Mouse (Mus musculus) adrenal gland, postnatal 14 days (tissue): ENCODE results near the gene Hsdl1. TPM values are rescaled to one million over a fixed set of nuclear protein-coding genes. Genes with fewer than 3 reads are reported as not detected.
A peak's percentile ranks its signal among the peaks of the same experiment; 100 is the strongest.

Experiments used
- DNase-seq: peaks from one replicate; pipeline ENCODE4 v3.0.0; 2021; ENCODE audit warnings: mixed read lengths
- long read RNA-seq, 2 experiments: library from polyadenylated mRNA; stranded (forward); transcript quantifications; one replicate each; pipeline ENCODE4 v2.0.0; 2021
- total RNA-seq: library from RNA; stranded (reverse); gene quantifications from 2 replicates; pipeline ENCODE4 v1.2.3, GENCODE M21; 2021

The Hsdl1 gene
- 25.6 and 30.1 TPM in 2 replicates for total RNA-seq
- long read RNA-seq, experiment 1, transcript Hsdl1-201 (5 exons, 3,141 nt), result major isoform, 96 of 141 reads
- long read RNA-seq, experiment 1, partial matches to known transcripts, result 11 of 141 reads
- long read RNA-seq, experiment 1, other reads (novel, unspliced or antisense), result 34 of 141 reads
- long read RNA-seq, experiment 2, transcript Hsdl1-201 (5 exons, 3,141 nt), result major isoform, 55 of 69 reads
- long read RNA-seq, experiment 2, partial matches to known transcripts, result 1 of 69 reads
- long read RNA-seq, experiment 2, other reads (novel, unspliced or antisense), result 13 of 69 reads

DNA sequence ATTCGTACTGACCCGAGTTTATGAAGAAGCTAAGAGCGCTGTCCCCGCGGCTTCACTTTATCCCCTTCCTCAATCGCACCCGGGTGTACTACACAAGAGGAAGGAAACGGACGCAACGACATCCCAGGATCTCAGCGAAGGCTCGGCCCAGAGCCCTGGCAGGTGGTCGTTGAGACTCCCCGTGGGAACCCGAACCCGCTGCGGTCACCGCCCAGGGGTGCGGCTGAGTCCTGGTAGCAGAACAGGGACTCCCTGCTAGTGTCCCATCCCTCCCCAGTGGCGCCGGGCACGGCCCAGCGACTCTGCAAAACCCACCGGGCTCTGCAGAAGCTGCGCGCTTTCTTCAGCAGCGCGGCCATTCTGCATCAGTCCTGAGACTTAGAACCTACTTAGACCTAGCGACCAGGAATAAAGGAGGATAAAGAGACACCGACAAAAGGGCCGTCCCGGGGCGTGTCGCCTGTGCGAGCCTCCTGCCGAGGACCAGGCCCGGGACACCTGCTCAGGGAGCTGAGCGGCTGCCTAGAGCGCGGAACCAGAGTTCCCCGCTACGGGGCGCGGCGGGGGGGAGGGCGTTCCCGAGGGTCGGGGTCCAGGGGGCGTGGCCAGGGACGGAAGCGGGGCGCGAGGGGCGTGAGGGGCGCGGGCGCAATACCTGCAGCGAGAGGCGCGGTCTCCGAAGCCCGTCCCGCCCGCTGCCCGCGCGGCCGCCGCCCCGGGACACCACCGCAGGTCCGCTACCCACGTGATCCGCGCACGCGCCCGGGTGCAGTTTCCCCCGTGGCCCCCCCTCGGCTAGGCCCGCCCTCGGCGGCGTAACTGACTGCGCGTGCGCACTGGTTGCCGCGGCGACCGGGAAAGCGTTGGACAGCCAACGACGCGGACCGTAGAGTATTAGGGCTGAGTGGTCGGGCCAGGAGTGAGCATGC, at the start of gene Hsdl1, which contains the start of gene Dnaaf1:
Gene Hsdl1 (minus strand): TSS at position 747 of the 929 bp plus-strand sequence.
Gene Dnaaf1 (plus strand): TSS at position 799 of the 929 bp plus-strand sequence.
- peak; percentile 99 for DNase-seq

DNA sequence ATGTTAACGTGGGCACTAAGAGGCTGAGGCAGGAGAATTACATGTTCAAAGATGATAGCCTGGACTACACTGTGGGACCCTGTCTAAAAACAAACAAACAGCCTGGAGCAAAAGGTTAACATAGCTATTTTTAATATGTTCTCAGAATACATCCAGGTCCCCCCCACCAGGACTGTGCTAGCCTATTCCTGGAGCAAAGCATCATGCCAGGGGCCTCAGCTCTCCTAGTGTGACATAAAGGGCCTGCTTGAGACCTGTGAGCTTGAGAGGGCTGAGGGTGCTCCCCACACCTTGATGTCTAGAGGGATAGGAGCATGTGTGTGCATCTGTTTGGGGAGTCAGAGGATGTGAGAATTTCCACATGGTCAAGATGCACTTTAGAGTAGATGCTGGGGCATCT, 48.8 kb upstream of the Hsdl1 start:
- no peak for DNase-seq

DNA sequence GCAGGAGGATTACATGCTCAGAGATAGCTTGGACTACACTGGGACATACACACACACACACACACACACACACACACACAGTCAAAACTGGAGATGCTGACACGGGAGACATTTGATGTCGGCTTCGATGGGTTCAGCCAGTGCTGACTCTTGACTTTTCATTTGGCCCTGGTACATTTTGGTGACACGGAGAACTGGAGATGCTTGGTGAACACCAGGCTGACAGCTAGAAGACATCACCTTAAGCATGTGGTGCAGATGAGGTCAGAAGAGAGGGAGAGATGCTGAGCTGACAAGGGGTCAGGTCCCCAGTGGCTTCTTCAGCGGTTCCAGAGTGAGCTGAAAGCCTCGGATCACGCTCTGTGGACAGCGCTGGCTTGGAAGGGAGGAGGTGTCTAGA, 48.1 kb upstream of the Hsdl1 start:
- no peak for DNase-seq

DNA sequence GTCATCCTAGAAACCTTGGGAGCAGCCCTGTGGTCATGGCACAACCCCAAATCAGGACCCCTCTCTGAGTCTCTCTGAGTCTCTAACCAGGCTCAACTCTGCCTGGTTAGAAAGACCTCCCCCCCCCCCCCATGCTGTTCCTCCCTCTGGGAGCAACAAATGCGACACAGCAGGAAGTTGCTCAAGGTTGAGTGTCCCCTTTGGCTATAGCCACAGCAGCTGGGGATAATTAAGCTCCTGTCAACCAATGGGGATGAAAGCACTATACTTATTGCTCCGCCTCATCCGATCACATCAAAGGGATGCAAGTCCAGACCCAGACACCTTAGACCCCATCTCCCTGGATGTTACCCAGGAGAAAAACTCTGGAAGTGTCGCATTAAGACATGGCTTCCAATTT, 47.6 kb upstream of the Hsdl1 start:
- DNase-seq, result no peak

DNA sequence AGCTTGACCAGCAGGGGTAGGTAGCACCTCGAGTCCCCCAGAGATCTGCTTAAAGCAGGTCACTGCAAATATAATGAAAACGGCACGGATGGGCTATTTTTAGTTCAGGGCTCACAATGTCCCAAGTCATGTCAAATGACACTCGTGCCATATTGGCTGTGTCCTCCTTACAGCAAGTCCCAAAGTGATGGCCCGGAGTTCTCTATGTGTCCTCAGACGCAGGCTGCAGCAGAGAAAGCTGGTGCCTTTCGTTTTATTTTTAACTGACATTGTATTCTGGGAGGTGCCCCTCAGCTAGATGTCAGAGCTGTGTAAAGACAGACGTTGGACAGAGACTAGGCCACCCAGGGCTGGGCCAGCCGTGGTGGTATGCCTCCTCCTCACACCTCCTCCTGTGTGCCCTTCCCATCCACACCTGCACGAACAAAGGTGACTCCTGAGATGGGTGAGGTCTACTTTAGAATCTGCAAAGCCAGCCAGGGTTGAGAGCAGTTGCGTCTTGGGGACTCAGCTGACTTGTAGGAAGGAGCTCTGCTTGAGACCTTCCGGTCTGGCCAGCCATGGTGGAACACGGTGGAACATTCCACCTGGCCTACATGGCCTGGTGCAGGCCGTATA, 46.0 kb upstream of the Hsdl1 start:
- DNase-seq, result no peak

DNA sequence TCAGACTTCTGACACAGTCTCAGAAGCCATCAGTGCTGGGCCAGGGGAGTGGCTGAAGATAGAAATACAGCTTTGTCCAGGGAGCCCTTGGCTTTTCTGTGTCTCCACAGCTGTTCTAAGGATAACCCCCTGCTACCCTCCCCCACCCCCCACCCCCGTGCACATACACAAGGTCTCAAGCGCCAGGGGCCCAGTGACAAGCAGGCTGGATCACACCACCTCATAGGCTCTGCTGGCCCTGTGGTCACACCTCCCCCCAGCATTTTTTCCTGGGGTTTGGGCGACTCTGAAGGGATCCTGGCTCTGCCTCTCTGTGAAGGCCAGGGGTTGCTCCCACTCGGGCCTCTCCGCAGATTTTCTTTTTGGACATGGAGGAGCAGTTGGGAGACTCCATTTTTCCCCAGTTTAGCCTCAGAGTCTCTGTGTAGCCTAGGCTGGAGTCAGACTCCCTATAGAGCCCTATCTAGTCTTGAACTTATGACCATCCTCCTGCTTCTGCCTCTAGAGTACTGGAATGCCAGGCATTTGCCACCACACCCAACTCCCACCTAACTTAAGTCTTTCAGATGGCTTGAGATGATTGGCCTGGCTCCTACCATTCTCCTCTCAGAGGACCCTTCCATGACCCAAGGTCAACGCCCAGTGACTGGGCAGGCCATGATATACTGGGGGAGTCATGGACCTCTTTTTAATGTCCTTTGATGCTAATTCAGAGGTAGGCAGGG, 45.3 kb upstream of the Hsdl1 start:
- no peak for DNase-seq

DNA sequence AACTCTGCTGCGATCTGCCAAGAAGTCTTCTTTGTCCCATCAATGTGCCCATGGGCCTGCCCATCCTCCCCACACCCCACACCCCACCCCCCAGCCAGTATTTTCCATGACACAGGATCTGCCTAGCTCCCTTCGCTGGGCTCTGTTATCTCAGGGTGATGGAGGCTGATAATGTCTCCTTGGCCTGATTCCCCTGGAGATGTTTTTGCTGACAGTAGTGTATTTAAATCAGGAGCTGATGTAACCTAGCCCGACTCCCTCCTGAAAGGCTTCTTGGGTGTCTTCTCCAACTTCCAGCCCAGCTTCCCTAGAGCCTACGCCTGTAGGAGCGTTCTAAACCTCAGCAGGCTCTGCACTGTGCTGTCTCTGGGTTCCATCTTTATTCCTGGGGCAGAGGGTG, 43.9 kb upstream of the Hsdl1 start:
- DNase-seq, result no peak

DNA sequence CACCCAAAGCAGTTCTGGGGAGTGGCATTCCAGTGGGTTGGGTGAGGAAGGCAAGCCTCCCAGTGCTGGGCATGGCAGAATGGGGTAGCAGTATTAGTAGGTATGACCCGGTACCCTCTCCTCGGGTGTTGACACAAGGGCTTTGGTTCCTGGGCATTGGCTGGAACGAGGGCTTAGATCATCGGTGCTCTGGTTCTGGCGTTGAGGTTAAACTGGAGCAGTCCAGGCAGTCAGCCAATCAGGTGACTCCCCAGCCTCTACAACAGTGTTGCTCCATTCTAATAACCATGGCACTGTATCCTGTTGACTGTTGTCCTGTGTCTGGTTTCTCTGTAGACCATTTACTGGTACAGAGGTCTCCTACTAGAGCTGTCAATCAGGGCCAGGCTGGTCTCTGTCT, 42.6 kb upstream of the Hsdl1 start:
- peak; percentile 70 for DNase-seq

DNA sequence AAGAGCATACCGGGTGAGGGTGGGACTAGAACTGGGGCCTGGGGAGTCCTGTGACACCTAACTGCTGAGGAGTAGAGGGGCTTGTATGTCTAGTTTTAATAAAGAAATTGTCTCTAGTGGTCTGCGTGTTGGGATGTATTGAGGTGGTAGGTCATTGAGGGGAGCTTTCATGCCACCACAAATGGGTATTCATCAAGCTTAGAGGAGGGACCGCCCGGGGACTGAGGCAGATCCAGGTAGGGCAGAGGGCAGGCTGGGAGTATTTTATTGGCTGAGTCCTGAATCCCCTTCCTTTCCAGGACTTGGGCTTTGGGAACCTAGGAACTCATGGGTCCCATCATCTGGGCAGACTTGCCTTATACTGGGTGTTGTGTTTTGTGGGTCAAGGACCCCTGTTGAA, 41.8 kb upstream of the Hsdl1 start:
- no peak for DNase-seq

DNA sequence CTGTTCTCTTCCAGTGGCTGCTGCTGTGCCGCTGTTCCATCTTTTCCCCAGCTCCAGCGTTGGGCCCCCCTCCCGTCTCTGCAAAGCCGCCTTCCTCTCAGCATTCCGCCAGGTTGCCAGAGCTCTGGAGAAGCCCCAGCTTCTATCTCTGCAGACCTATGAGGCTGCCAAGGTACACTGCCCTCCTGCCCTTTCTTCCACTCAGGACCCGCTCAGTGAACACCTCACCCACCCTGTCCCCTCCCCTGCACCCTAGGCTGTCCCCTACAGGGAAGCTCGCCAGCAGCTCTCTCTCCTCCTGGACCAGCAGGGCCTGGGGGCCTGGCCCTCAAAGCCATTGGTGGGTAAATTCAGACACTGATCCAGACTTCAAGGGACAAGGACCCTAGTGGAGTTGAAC, 41.4 kb upstream of the Hsdl1 start:
- no peak for DNase-seq

DNA sequence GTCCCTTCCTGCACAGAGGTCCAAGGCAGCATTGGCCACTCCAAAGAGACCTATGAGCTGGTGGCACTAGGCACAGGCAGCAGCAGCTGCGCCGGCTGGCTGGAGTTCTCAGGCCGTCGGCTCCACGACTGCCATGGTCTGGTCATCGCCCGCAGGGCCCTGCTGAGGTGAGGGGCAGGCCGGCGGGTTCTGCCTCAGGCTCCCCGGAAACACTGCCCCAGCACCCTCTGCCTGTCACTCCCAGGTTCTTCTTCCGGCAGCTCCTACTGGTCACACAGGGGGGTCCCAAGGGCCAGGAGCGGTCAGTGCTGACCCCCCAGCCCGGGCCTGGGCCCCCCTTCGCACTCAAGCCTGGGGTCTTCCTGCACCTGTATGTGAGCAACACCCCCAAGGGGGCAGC, 40.1 kb upstream of the Hsdl1 start:
- DNase-seq, result no peak

DNA sequence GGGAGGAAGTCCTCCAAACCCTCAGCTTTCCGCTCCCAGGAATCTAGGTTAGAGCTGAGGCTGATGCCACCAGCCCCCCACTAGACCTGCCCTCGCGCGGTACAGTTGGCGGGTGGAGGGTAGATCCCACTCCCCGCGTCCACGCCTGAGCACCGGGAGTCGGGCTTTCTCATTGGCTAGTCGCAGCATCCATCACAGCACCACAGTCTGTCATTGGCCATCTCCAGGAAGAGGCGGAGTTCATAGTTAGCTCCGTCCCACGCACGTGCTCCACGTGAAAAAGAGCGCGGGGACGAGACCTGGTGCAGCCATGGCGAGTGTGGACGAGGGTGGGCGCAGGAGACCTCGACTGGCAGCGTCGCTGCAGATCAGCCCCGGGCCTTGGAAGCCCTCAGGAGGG, 37.5 kb upstream of the Hsdl1 start, which contains the start of gene Adad2:
Gene Adad2 (plus strand): TSS at position 277 of the 400 bp plus-strand sequence.
- DNase-seq, result no peak

DNA sequence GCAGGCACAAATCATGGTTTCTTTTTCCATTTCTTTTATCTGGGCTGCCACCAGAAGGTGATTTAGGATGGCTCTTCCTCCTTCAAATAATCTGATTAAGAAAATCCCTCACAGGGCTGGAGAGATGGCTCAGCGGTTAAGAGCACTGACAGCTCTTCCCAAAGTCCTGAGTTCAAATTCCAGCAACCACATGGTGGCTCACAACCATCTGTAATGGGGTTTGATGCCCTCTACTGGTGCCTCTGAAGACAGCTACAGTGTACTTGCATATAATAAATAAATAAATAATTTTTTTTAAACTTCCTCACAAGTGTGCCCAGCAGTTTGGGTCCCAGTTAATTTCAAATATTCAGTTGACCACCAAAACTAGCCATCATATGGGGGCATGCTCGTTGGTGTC, 31.2 kb upstream of the Hsdl1 start:
- no peak for DNase-seq

DNA sequence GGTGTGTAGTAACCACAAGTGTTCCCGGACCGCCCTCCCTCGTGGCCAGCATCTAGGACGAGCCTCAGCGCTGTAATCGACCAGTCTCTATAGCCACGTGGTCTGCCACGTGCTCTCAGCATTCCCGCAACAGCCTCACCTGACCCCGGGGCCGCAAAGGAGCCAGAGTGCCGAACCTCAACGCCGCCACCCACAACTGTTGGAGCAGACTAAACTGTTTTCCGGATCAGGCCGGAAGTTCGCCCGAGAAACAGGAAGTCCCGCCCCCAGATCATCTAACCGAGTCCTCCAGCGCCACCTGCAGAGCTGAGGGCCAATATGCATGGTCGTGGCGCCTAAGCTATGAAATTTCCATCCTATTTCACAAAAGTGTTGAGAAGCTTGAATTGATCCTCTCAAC, 30.0 kb upstream of the Hsdl1 start, which contains the start of gene Taf1c:
Gene Taf1c (minus strand): TSS at position 227 of the 400 bp plus-strand sequence.
- peak; percentile 95 for DNase-seq

DNA sequence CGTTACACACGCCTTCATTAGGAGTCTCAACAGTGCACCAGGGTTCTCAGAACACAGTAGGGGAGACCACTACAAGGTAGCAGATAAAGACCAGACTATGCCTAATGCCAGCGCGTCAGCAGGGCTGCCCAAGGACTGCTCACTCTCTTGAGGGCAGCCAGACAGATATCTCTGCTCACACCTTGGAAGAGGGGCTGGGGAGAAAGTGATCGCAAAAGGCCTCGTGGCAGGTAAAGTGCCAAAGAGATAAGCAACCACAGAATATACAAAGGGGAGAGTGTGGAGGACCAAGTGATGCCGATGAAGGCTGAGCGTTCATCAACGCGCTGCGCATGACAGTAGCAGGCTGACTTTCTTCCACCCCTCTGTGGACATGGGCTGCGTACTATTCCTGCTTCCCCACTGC, 29.4 kb upstream of the Hsdl1 start:
- DNase-seq, result peak; percentile 23

DNA sequence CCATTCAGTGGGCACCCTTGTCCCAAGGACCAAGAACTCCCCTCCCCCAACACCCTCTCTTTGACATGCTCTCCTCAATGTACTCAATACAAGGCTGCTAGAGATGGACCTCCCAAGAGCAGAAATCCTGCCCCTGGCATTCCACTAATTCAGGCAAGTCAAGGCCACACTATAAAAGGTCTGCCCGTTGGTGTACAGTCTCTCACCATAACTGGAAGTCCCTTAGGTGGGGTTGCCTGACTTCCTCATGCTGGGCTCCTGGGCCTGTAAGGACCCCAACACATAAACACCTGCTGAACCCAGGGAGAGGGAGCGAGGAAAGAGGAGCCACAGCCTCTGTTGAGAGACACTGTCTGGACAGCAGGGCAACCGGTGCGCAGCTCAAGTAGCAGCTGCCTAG, 28.8 kb upstream of the Hsdl1 start:
- peak; percentile 57 for DNase-seq

DNA sequence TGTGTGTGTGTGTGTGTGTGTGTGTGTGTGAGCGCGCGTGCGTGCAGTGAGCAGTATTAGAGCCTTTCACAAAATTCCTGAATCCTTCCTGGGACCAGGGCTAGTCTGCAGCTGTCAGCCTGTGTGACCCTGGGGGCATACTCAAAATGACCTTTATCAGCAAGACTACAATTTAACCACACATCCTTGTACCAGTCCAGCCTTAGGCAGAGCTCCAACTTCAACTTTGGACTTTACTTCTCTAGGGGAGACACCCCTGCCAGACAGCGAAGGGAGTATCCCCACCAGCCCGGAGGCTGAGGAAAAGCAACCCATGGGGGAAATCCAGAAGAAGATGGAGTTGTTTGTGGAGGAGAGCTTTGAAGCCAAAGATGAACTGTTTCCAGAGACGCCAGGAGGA, 16.5 kb upstream of the Hsdl1 start:
- no peak for DNase-seq

DNA sequence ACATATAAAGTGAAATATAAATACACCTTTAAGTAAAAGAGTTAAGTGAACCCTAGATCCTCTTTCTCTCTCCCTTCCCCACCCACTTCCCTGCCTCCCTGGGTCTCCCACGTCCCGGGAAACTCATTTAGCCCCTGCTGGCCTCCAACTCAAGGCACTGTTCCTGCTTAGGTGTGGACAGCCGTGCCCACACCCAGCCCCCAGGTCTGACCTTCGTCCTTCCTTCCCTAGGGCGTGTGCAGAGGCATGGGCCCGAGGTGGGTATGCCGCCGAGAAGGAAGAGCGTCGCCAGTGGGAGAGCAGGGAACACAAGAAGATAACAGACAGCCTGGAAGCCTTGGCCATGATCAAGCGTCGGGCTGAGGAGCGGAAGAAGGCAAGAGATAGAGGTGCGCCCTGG, 15.4 kb upstream of the Hsdl1 start:
- no peak for DNase-seq

DNA sequence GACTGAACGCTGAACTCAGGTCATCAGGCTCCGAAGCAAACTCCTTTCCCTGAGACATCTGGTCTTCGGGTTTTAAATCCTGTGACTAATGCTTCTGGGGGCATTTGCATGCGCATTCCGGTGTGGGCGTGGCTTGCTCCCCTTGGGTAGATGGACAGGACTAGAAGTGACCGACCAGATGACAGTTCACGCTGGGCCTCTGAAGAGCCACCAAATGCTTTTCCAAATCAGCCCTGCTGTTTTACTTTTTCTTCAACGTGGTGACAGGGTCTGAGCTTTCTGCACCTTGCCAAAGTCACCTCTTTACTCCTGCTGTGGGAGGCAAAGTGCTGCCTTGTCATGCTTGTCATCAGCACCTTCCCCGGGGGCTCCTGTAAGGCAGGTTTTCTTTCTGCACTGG, 13.9 kb upstream of the Hsdl1 start:
- no peak for DNase-seq

DNA sequence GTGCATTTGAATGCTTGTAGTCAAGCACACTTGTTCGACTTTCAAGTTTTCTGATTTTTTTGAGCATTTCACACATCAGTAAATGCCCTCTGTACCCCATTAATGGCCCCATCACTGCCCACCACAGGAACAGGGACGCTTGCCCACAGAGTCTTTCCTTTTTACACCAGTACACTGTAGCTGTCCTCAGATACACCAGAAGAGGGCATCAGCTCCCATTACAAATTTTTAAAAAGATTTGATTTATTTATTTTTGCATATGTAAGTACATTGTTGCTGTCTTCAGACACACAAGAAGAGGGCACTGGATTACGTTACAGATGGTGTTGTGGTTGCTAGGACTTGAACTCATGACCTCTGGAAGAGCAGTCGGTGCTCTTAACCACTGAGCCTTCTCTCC, 13.3 kb upstream of the Hsdl1 start:
- DNase-seq, result no peak

DNA sequence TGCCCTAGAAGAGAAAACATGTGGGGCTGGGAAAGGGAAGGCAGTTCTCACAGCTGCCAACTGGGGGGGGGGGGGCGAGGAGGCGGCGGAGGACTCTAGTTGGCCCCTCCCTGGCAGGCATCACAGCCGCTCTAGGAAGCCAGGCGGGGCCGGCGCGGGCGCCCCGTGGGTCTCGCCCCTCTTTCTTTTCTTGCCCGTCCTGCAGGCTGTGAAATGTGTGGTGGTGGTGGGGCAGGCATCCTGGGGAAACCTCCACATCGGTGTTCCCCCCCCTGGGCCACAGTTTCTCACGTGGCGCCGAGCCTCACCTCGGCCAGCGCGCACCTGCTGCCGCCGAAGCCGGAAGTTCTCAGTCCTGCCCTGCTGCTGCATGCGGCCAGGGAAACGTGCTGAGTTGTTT, 10.9 kb upstream of the Hsdl1 start:
- DNase-seq, result no peak
